ENCODE assay signal across 8 mouse cellular contexts in the genomic region with DNA sequence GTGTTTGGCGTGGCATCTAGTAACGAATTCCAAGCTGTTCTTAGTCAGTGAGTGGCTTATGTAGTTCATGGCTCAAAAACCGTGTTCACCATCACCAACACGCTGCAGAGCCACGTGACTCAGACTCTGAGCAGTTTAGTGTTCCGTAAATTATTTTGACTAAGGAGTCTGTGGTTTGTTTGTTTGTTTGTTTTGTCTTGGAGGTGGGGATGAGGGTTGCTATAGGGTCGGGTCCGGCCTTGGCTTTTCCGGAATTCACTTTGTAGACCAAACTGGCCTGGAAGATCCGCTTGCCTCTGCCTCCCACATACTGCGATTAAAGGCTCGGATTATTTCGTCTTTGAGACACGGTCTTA. TPM values are rescaled to one million over a fixed set of nuclear protein-coding genes. Genes with fewer than 3 reads are reported as not detected.
DNase-seq lines count a peak whose midpoint lies in the region; ATAC-seq lines count a peak whose summit lies in the region.

No protein-coding gene starts in this region.

- H3K4me1 ChIP-seq in forebrain, embryonic 10.5 days = peaks cover 32% of the 10 kb centered on the region
- peaks cover 17% of the 10 kb centered on the region for H3K4me1 ChIP-seq in limb, embryonic 12.5 days (replicated peaks)
- H3K4me1 ChIP-seq in neural tube, embryonic 15.5 days = peaks cover 45% of the 10 kb centered on the region

- H3K27me3 ChIP-seq in forebrain, embryonic 10.5 days (ENCODE audit: poor library complexity, severe bottlenecking) = no peaks in the 10 kb centered on the region
- H3K27me3 ChIP-seq in limb, embryonic 12.5 days = no peaks in the 10 kb centered on the region
- no peaks in the 10 kb centered on the region for H3K27me3 ChIP-seq in neural tube, embryonic 15.5 days (replicated peaks)

- ATAC-seq in limb, embryonic 12.5 days (ENCODE audit: insufficient number of reproducible peaks, insufficient read depth, low FRiP score, low TSS enrichment, low read depth) = no peak
- no peak; the same call in none of the 2 replicates for ATAC-seq in neural tube, embryonic 15.5 days (ENCODE audit: low FRiP score)

- 2% methylated on average over 14 of the region's 14 CpGs for WGBS in forebrain, embryonic 10.5 days
- 2% methylated on average over 14 of the region's 14 CpGs for WGBS in limb, embryonic 12.5 days
- 1% methylated on average over 14 of the region's 14 CpGs for WGBS in neural tube, embryonic 15.5 days

- peak overlapping the region; percentile 89 for H3K4me2 ChIP-seq in limb, embryonic 12.5 days
- peak overlapping the region; percentile 90 for H3K4me2 ChIP-seq in neural tube, embryonic 15.5 days

- H3K27ac ChIP-seq in forebrain, embryonic 10.5 days = peak overlapping the region; percentile 87
- H3K27ac ChIP-seq in limb, embryonic 12.5 days = peak overlapping the region; percentile 60; the same call in 1 of the 2 replicates
- peak overlapping the region; percentile 84 for H3K27ac ChIP-seq in neural tube, embryonic 15.5 days (replicated peaks)

- DNase-seq in embryo, embryonic 10 days (ENCODE audit: low spot score) = peak; percentile 27
- DNase-seq in embryo, embryonic 9.5 days (ENCODE audit: extremely low spot score) = no peak
- DNase-seq in CD4-positive helper T cell, adult 2 months (ENCODE audit: low read depth, low spot score) = peak; percentile 42
- DNase-seq in forebrain, embryonic 10.5 days (ENCODE audit: extremely low spot score, low spot score) = no peak
- no peak for DNase-seq in adrenal gland, postnatal 14 days
- no peak for DNase-seq in adrenal gland, postnatal 36 days

- peak overlapping the region; percentile 71 for H3K4me3 ChIP-seq in forebrain, embryonic 10.5 days
- peak overlapping the region; percentile 87 for H3K4me3 ChIP-seq in limb, embryonic 12.5 days (replicated peaks)
- peak overlapping the region; percentile 94 for H3K4me3 ChIP-seq in neural tube, embryonic 15.5 days (replicated peaks)

- H3K36me3 ChIP-seq in forebrain, embryonic 10.5 days (replicated peaks) = peaks cover 40% of the 10 kb centered on the region
- peaks cover 35% of the 10 kb centered on the region for H3K36me3 ChIP-seq in limb, embryonic 12.5 days
- peaks cover 24% of the 10 kb centered on the region for H3K36me3 ChIP-seq in neural tube, embryonic 15.5 days

- peaks cover 7% of the 10 kb centered on the region for H3K9me3 ChIP-seq in forebrain, embryonic 10.5 days
- H3K9me3 ChIP-seq in limb, embryonic 12.5 days = peaks cover 5% of the 10 kb centered on the region; the same call in 1 of the 2 replicates
- H3K9me3 ChIP-seq in neural tube, embryonic 15.5 days (replicated peaks) = no peaks in the 10 kb centered on the region

- peak overlapping the region; percentile 84 for H3K9ac ChIP-seq in limb, embryonic 12.5 days (replicated peaks)
- H3K9ac ChIP-seq in neural tube, embryonic 15.5 days (replicated peaks) = peak overlapping the region; percentile 81

RNA-seq across cellular contexts. Expression of a gene that starts 0.6 kb away (rescaled TPM):
- polyA plus RNA-seq in forebrain, embryonic 10.5 days (2016; fragmentation: Nextera tagmentation; extraction: Ambion mirVana) = 158 and 159 TPM in 2 replicates
- 123 and 128 TPM in 2 replicates for polyA plus RNA-seq in limb, embryonic 12.5 days (2016; fragmentation: Nextera tagmentation; extraction: Ambion mirVana)
- polyA plus RNA-seq in neural tube, embryonic 15.5 days (2015; fragmentation: Nextera tagmentation; extraction: Ambion mirVana) = 146 and 162 TPM in 2 replicates
- total RNA-seq in adrenal gland, postnatal 14 days (2021) = 140 and 148 TPM in 2 replicates
- total RNA-seq in adrenal gland, postnatal 36 days (2021) = 100 to 1,000 TPM; 133 to 155 TPM

RNA-seq across cellular contexts. Expression of a gene that starts 0.6 kb away (rescaled TPM):
- polyA plus RNA-seq in forebrain, embryonic 10.5 days (2016; fragmentation: Nextera tagmentation; extraction: Ambion mirVana) = 37.1 and 38.0 TPM in 2 replicates
- 43.8 and 43.9 TPM in 2 replicates for polyA plus RNA-seq in limb, embryonic 12.5 days (2016; fragmentation: Nextera tagmentation; extraction: Ambion mirVana)
- polyA plus RNA-seq in neural tube, embryonic 15.5 days (2015; fragmentation: Nextera tagmentation; extraction: Ambion mirVana) = 53.0 and 53.1 TPM in 2 replicates
- total RNA-seq in adrenal gland, postnatal 14 days (2021) = 62.1 and 62.8 TPM in 2 replicates
- 10 to 100 TPM; 79.5 to 79.9 TPM for total RNA-seq in adrenal gland, postnatal 36 days (2021)

RNA-seq across cellular contexts. Expression of a gene that starts 14.5 kb away (rescaled TPM):
- polyA plus RNA-seq in forebrain, embryonic 10.5 days (2016; fragmentation: Nextera tagmentation; extraction: Ambion mirVana) = 2.7 and 2.8 TPM in 2 replicates
- polyA plus RNA-seq in limb, embryonic 12.5 days (2016; fragmentation: Nextera tagmentation; extraction: Ambion mirVana) = 2.0 and 2.2 TPM in 2 replicates
- 4.0 and 4.1 TPM in 2 replicates for polyA plus RNA-seq in neural tube, embryonic 15.5 days (2015; fragmentation: Nextera tagmentation; extraction: Ambion mirVana)
- 3.1 and 5.1 TPM in 2 replicates for total RNA-seq in adrenal gland, postnatal 14 days (2021)
- 1 to 10 TPM in 1 of 2 experiments, under 1 TPM in 1; 0.96 to 4.4 TPM for total RNA-seq in adrenal gland, postnatal 36 days (2021)

RNA-seq across cellular contexts. Expression of a gene that starts 17.1 kb away (rescaled TPM):
- 41.8 and 46.5 TPM in 2 replicates for polyA plus RNA-seq in forebrain, embryonic 10.5 days (2016; fragmentation: Nextera tagmentation; extraction: Ambion mirVana)
- 59.2 and 62.9 TPM in 2 replicates for polyA plus RNA-seq in limb, embryonic 12.5 days (2016; fragmentation: Nextera tagmentation; extraction: Ambion mirVana)
- polyA plus RNA-seq in neural tube, embryonic 15.5 days (2015; fragmentation: Nextera tagmentation; extraction: Ambion mirVana) = 44.1 and 49.9 TPM in 2 replicates
- 33.7 and 36.1 TPM in 2 replicates for total RNA-seq in adrenal gland, postnatal 14 days (2021)
- 10 to 100 TPM; 29.1 to 36.9 TPM for total RNA-seq in adrenal gland, postnatal 36 days (2021)

RNA-seq across cellular contexts. Expression of a gene that starts 23.8 kb away (rescaled TPM):
- polyA plus RNA-seq in forebrain, embryonic 10.5 days (2016; fragmentation: Nextera tagmentation; extraction: Ambion mirVana) = 0.92 and 0.94 TPM in 2 replicates
- 6.2 and 7.8 TPM in 2 replicates for polyA plus RNA-seq in limb, embryonic 12.5 days (2016; fragmentation: Nextera tagmentation; extraction: Ambion mirVana)
- polyA plus RNA-seq in neural tube, embryonic 15.5 days (2015; fragmentation: Nextera tagmentation; extraction: Ambion mirVana) = 3.7 and 5.6 TPM in 2 replicates
- 0.11 TPM in 2 replicates for total RNA-seq in adrenal gland, postnatal 14 days (2021)
- total RNA-seq in adrenal gland, postnatal 36 days (2021) = under 1 TPM; 0.23 TPM

Comparison
In these comparisons a context has a peak if more than half of its experiments do, and no peak if none do; other contexts are left out.
1. DNase-seq: peak in embryo, embryonic 10 days (single experiment) and CD4-positive helper T cell, adult 2 months (single experiment); none in embryo, embryonic 9.5 days (single experiment), forebrain, embryonic 10.5 days (single experiment), adrenal gland, postnatal 14 days (single experiment) and adrenal gland, postnatal 36 days (0 of 2).
2. Peak in every context shown above with its lines, with median percentiles within 50 percentile points of each other: H3K27ac ChIP-seq and H3K4me3 ChIP-seq.